Mouse (Mus musculus): Measurements from ENCODE around the gene Farp1.

The Farp1 gene

GRCm38 (mm10) chr14:121034973-121035662 lies at the start of gene Farp1:
Gene Farp1, plus strand, starts transcription at chr14:121035200.
- peak; percentile 64 for DNase-seq (ENCODE audit: low read depth, low spot score)

GRCm38 (mm10) chr14:120989126-120989525 lies 45.9 kb upstream of the Farp1 start:
- DNase-seq (ENCODE audit: low read depth, low spot score) = no peak

GRCm38 (mm10) chr14:120997686-120998085 lies 37.3 kb upstream of the Farp1 start:
- no peak for DNase-seq (ENCODE audit: low read depth, low spot score)

- peak; percentile 69 for DNase-seq (ENCODE audit: low read depth, low spot score)
Measured at GRCm38 (mm10) chr14:121000561-121001340, 34.2 kb upstream of the Farp1 start.

GRCm38 (mm10) chr14:121005621-121006020 lies 29.4 kb upstream of the Farp1 start:
- DNase-seq (ENCODE audit: low read depth, low spot score) = no peak

- DNase-seq (ENCODE audit: low read depth, low spot score) = no peak
Measured at GRCm38 (mm10) chr14:121006021-121006420, 29.0 kb upstream of the Farp1 start.

GRCm38 (mm10) chr14:121015114-121015690 lies 19.8 kb upstream of the Farp1 start:
- DNase-seq (ENCODE audit: low read depth, low spot score) = no peak

- no peak for DNase-seq (ENCODE audit: low read depth, low spot score)
Measured at GRCm38 (mm10) chr14:121022403-121022802, 12.6 kb upstream of the Farp1 start.

- no peak for DNase-seq (ENCODE audit: low read depth, low spot score)
Measured at GRCm38 (mm10) chr14:121025381-121025780, 9.6 kb upstream of the Farp1 start.

GRCm38 (mm10) chr14:121031396-121031795 lies 3.6 kb upstream of the Farp1 start:
- no peak for DNase-seq (ENCODE audit: low read depth, low spot score)

- DNase-seq (ENCODE audit: low read depth, low spot score) = no peak
Measured at GRCm38 (mm10) chr14:121034525-121034924, 475 bp upstream of the Farp1 start.

GRCm38 (mm10) chr14:121035663-121036473 lies 868 bp downstream of the Farp1 start:
- peak; percentile 51 for DNase-seq (ENCODE audit: low read depth, low spot score)

GRCm38 (mm10) chr14:121036612-121037221 lies 1.7 kb downstream of the Farp1 start:
- peak; percentile 76 for DNase-seq (ENCODE audit: low read depth, low spot score)

- DNase-seq (ENCODE audit: low read depth, low spot score) = peak; percentile 90
Measured at GRCm38 (mm10) chr14:121037276-121037675, 2.3 kb downstream of the Farp1 start.

- peak; percentile 61 for DNase-seq (ENCODE audit: low read depth, low spot score)
Measured at GRCm38 (mm10) chr14:121038676-121039075, 3.7 kb downstream of the Farp1 start.

GRCm38 (mm10) chr14:121044145-121044544 lies 9.1 kb downstream of the Farp1 start:
- DNase-seq (ENCODE audit: low read depth, low spot score) = peak; percentile 45

- no peak for DNase-seq (ENCODE audit: low read depth, low spot score)
Measured at GRCm38 (mm10) chr14:121046313-121046961, 11.4 kb downstream of the Farp1 start.

- no peak for DNase-seq (ENCODE audit: low read depth, low spot score)
Measured at GRCm38 (mm10) chr14:121047780-121048179, 12.8 kb downstream of the Farp1 start.

GRCm38 (mm10) chr14:121051002-121051401 lies 16.0 kb downstream of the Farp1 start:
- peak; percentile 93 for DNase-seq (ENCODE audit: low read depth, low spot score)

- peak; percentile 36 for DNase-seq (ENCODE audit: low read depth, low spot score)
Measured at GRCm38 (mm10) chr14:121053020-121053518, 18.1 kb downstream of the Farp1 start.

- DNase-seq (ENCODE audit: low read depth, low spot score) = no peak
Measured at GRCm38 (mm10) chr14:121054062-121054461, 19.1 kb downstream of the Farp1 start.
